Mouse (Mus musculus): ENCODE results near the gene Cep170b. TPM values are rescaled to one million over a fixed set of nuclear protein-coding genes. Genes with fewer than 3 reads are reported as not detected.

The Cep170b gene
- polyA plus RNA-seq, 1 experiment from 2014 or later = 8.5 TPM

- Histone ChIP-seq H3K4me1 (replicated peaks; ENCODE audit: control insufficient read depth, insufficient read depth, low read length) (no peaks in the 10 kb centered on the region), H3K4me2 (replicated peaks; ENCODE audit: low read depth, low read length) (no peak overlapping the region), H3K36me3 (ENCODE audit: control insufficient read depth, insufficient read depth, low read length) (no peaks in the 10 kb centered on the region), H3K9me3 (ENCODE audit: control insufficient read depth, low read length) (no peaks in the 10 kb centered on the region), H3K9ac (ENCODE audit: low read depth, low read length) (no peak overlapping the region), H3K27ac (ENCODE audit: low read depth, low read length) (no peak overlapping the region), H3K4me3 (ENCODE audit: low read depth, low read length) (no peak overlapping the region), H3K27me3 (ENCODE audit: control insufficient read depth, insufficient read depth, low read length) (no peaks in the 10 kb centered on the region)
- 93% methylated on average over 14 of the region's 14 CpGs for WGBS
- DNase-seq (ENCODE audit: low spot score) (no peak), ATAC-seq (ENCODE audit: low FRiP score) (no peak)
Observed at GRCm38 (mm10) chr12:112772306-112772705, 52.1 kb downstream of the Cep170b start.

- H3K27ac ChIP-seq (ENCODE audit: low read depth, low read length) = no peak overlapping the region
Observed at GRCm38 (mm10) chr12:112773366-112773765, 53.1 kb downstream of the Cep170b start.

GRCm38 (mm10) chr12:112774026-112774425 is 53.8 kb downstream of the Cep170b start:
- DNase-seq (ENCODE audit: low spot score) (no peak), ATAC-seq (ENCODE audit: low FRiP score) (no peak)
- Histone ChIP-seq H3K4me2 (replicated peaks; ENCODE audit: low read depth, low read length) (no peak overlapping the region), H3K27me3 (ENCODE audit: control insufficient read depth, insufficient read depth, low read length) (no peaks in the 10 kb centered on the region), H3K9me3 (ENCODE audit: control insufficient read depth, low read length) (no peaks in the 10 kb centered on the region), H3K27ac (ENCODE audit: low read depth, low read length) (no peak overlapping the region), H3K36me3 (ENCODE audit: control insufficient read depth, insufficient read depth, low read length) (no peaks in the 10 kb centered on the region), H3K9ac (ENCODE audit: low read depth, low read length) (no peak overlapping the region), H3K4me3 (ENCODE audit: low read depth, low read length) (no peak overlapping the region), H3K4me1 (replicated peaks; ENCODE audit: control insufficient read depth, insufficient read depth, low read length) (no peaks in the 10 kb centered on the region)
- 87% methylated on average over 6 of the region's 6 CpGs for WGBS

More at GRCm38 (mm10) chr12:112773366-112773765, 53.1 kb downstream of the Cep170b start:
- no peak for DNase-seq (ENCODE audit: low spot score)
- Histone ChIP-seq H3K36me3 (ENCODE audit: control insufficient read depth, insufficient read depth, low read length) (no peaks in the 10 kb centered on the region), H3K9ac (ENCODE audit: low read depth, low read length) (no peak overlapping the region), H3K4me3 (ENCODE audit: low read depth, low read length) (no peak overlapping the region), H3K4me1 (replicated peaks; ENCODE audit: control insufficient read depth, insufficient read depth, low read length) (no peaks in the 10 kb centered on the region), H3K9me3 (ENCODE audit: control insufficient read depth, low read length) (no peaks in the 10 kb centered on the region), H3K27me3 (ENCODE audit: control insufficient read depth, insufficient read depth, low read length) (no peaks in the 10 kb centered on the region), H3K4me2 (replicated peaks; ENCODE audit: low read depth, low read length) (no peak overlapping the region)
- no peak for ATAC-seq (ENCODE audit: low FRiP score)
- 41% methylated on average over 9 of the region's 9 CpGs for WGBS

GRCm38 (mm10) chr12:112774481-112774880 is 54.2 kb downstream of the Cep170b start:
- Histone ChIP-seq H3K9me3 (ENCODE audit: control insufficient read depth, low read length) (no peaks in the 10 kb centered on the region), H3K27ac (ENCODE audit: low read depth, low read length) (no peak overlapping the region), H3K4me3 (ENCODE audit: low read depth, low read length) (no peak overlapping the region), H3K4me2 (replicated peaks; ENCODE audit: low read depth, low read length) (no peak overlapping the region), H3K36me3 (ENCODE audit: control insufficient read depth, insufficient read depth, low read length) (no peaks in the 10 kb centered on the region), H3K9ac (ENCODE audit: low read depth, low read length) (no peak overlapping the region), H3K4me1 (replicated peaks; ENCODE audit: control insufficient read depth, insufficient read depth, low read length) (no peaks in the 10 kb centered on the region), H3K27me3 (ENCODE audit: control insufficient read depth, insufficient read depth, low read length) (no peaks in the 10 kb centered on the region)
- ATAC-seq (ENCODE audit: low FRiP score) (no peak), DNase-seq (ENCODE audit: low spot score) (no peak)
- 99% methylated on average over 10 of the region's 10 CpGs for WGBS

GRCm38 (mm10) chr12:112791026-112791425 is 70.8 kb downstream of the Cep170b start:
- 78% methylated on average over 8 of the region's 8 CpGs for WGBS
- Histone ChIP-seq H3K4me1 (replicated peaks; ENCODE audit: control insufficient read depth, insufficient read depth, low read length) (no peaks in the 10 kb centered on the region), H3K27me3 (ENCODE audit: control insufficient read depth, insufficient read depth, low read length) (no peaks in the 10 kb centered on the region), H3K36me3 (ENCODE audit: control insufficient read depth, insufficient read depth, low read length) (no peaks in the 10 kb centered on the region), H3K9me3 (ENCODE audit: control insufficient read depth, low read length) (no peaks in the 10 kb centered on the region), H3K4me3 (ENCODE audit: low read depth, low read length) (no peak overlapping the region), H3K27ac (ENCODE audit: low read depth, low read length) (no peak overlapping the region), H3K9ac (ENCODE audit: low read depth, low read length) (no peak overlapping the region), H3K4me2 (replicated peaks; ENCODE audit: low read depth, low read length) (no peak overlapping the region)
- ATAC-seq (ENCODE audit: low FRiP score) = no peak
- DNase-seq (ENCODE audit: low spot score) = no peak

GRCm38 (mm10) chr12:112793601-112794355 is 73.5 kb downstream of the Cep170b start:
- Histone ChIP-seq H3K27me3 (ENCODE audit: control insufficient read depth, insufficient read depth, low read length) (no peaks in the 10 kb centered on the region), H3K9me3 (ENCODE audit: control insufficient read depth, low read length) (no peaks in the 10 kb centered on the region), H3K36me3 (ENCODE audit: control insufficient read depth, insufficient read depth, low read length) (no peaks in the 10 kb centered on the region), H3K4me1 (replicated peaks; ENCODE audit: control insufficient read depth, insufficient read depth, low read length) (no peaks in the 10 kb centered on the region), H3K4me3 (ENCODE audit: low read depth, low read length) (no peak overlapping the region), H3K27ac (ENCODE audit: low read depth, low read length) (no peak overlapping the region), H3K4me2 (replicated peaks; ENCODE audit: low read depth, low read length) (no peak overlapping the region), H3K9ac (ENCODE audit: low read depth, low read length) (no peak overlapping the region)
- ATAC-seq (ENCODE audit: low FRiP score) = no peak
- no peak for DNase-seq (ENCODE audit: low spot score)
- WGBS = 83% methylated on average over 13 of the region's 13 CpGs

GRCm38 (mm10) chr12:112794356-112794816 is 74.1 kb downstream of the Cep170b start:
- 38% methylated on average over 7 of the region's 7 CpGs for WGBS
- Histone ChIP-seq H3K4me2 (replicated peaks; ENCODE audit: low read depth, low read length) (no peak overlapping the region), H3K36me3 (ENCODE audit: control insufficient read depth, insufficient read depth, low read length) (no peaks in the 10 kb centered on the region), H3K27ac (ENCODE audit: low read depth, low read length) (no peak overlapping the region), H3K9ac (ENCODE audit: low read depth, low read length) (no peak overlapping the region), H3K4me1 (replicated peaks; ENCODE audit: control insufficient read depth, insufficient read depth, low read length) (no peaks in the 10 kb centered on the region), H3K27me3 (ENCODE audit: control insufficient read depth, insufficient read depth, low read length) (no peaks in the 10 kb centered on the region), H3K9me3 (ENCODE audit: control insufficient read depth, low read length) (no peaks in the 10 kb centered on the region), H3K4me3 (ENCODE audit: low read depth, low read length) (no peak overlapping the region)
- ATAC-seq (ENCODE audit: low FRiP score) (no peak), DNase-seq (ENCODE audit: low spot score) (no peak)

GRCm38 (mm10) chr12:112794998-112795397 is 74.7 kb downstream of the Cep170b start:
- no peaks in the 10 kb centered on the region for H3K36me3 ChIP-seq (ENCODE audit: control insufficient read depth, insufficient read depth, low read length)
- H3K27me3 ChIP-seq (ENCODE audit: control insufficient read depth, insufficient read depth, low read length) = no peaks in the 10 kb centered on the region
- H3K4me3 ChIP-seq (ENCODE audit: low read depth, low read length) = no peak overlapping the region
- H3K9me3 ChIP-seq (ENCODE audit: control insufficient read depth, low read length) = no peaks in the 10 kb centered on the region
- no peak overlapping the region for H3K27ac ChIP-seq (ENCODE audit: low read depth, low read length)
- no peak for DNase-seq (ENCODE audit: low spot score)
- WGBS = 88% methylated on average over 5 of the region's 5 CpGs
- no peak for ATAC-seq (ENCODE audit: low FRiP score)
- no peak overlapping the region for H3K9ac ChIP-seq (ENCODE audit: low read depth, low read length)
- no peak overlapping the region for H3K4me2 ChIP-seq (replicated peaks; ENCODE audit: low read depth, low read length)
- H3K4me1 ChIP-seq (replicated peaks; ENCODE audit: control insufficient read depth, insufficient read depth, low read length) = no peaks in the 10 kb centered on the region

- no peak overlapping the region for H3K27ac ChIP-seq (ENCODE audit: low read depth, low read length)
- no peaks in the 10 kb centered on the region for H3K9me3 ChIP-seq (ENCODE audit: control insufficient read depth, low read length)
- H3K4me3 ChIP-seq (ENCODE audit: low read depth, low read length) = no peak overlapping the region
- H3K27me3 ChIP-seq (ENCODE audit: control insufficient read depth, insufficient read depth, low read length) = peaks cover under 1% of the 10 kb centered on the region
- ATAC-seq (ENCODE audit: low FRiP score) (no peak), DNase-seq (ENCODE audit: low spot score) (no peak)
- H3K4me2 ChIP-seq (replicated peaks; ENCODE audit: low read depth, low read length) = no peak overlapping the region
- 67% methylated on average over 15 of the region's 18 CpGs for WGBS
- no peaks in the 10 kb centered on the region for H3K4me1 ChIP-seq (replicated peaks; ENCODE audit: control insufficient read depth, insufficient read depth, low read length)
- no peak overlapping the region for H3K9ac ChIP-seq (ENCODE audit: low read depth, low read length)
- H3K36me3 ChIP-seq (ENCODE audit: control insufficient read depth, insufficient read depth, low read length) = no peaks in the 10 kb centered on the region
Observed at GRCm38 (mm10) chr12:112795466-112796104, 75.3 kb downstream of the Cep170b start.

Data from hindbrain, embryonic 11.5 days (tissue).